Mouse (Mus musculus) lung, adult 2 months (tissue): ENCODE measurements around the gene Cpn1. TPM values are rescaled to one million over a fixed set of nuclear protein-coding genes. Genes with fewer than 3 reads are reported as not detected.

Experiments
- DNase-seq: peaks from one replicate; pipeline ENCODE4 v3.0.0; 2022
- H3K4me1 ChIP-seq: fragments of 200-500 bp; 2 replicates; pipeline ENCODE4 v1.6.1; 2011; ENCODE audit warnings: low read length; ENCODE audit not compliant: control insufficient read depth, insufficient read depth
- H3K4me3 ChIP-seq: fragments of 200-500 bp; replicated peaks from 2 replicates; pipeline ENCODE3; 2011; ENCODE audit warnings: low read depth, mild to moderate bottlenecking, control low read depth, low read length; ENCODE audit errors: extremely low read depth
- CTCF ChIP-seq: fragments of 200-500 bp; IDR thresholded peaks from 2 replicates; pipeline ENCODE4 v1.5.1; 2011; ENCODE audit warnings: mild to moderate bottlenecking, low read length, control low read depth; ENCODE audit not compliant: insufficient read depth
- POLR2A ChIP-seq: fragments of 200-500 bp; IDR thresholded peaks from 2 replicates; pipeline ENCODE4 v1.6.1; 2011; ENCODE audit warnings: low read depth, mild to moderate bottlenecking, control low read depth, low read length, borderline replicate concordance; ENCODE audit errors: extremely low read depth
- WGBS: fragments of 180-500 bp; shearing (Covaris S2); methylation state at CpG from one replicate; pipeline ENCODE4 v1.1.7; 2018; 5-methylcytosine and 5-hydroxymethylcytosine counted together
- polyA plus RNA-seq: library from polyadenylated mRNA; depleted of rRNA; stranded (reverse); fragments of >200 nt; gene quantifications from 2 replicates; pipeline ENCODE4 v1.2.3, GENCODE M21; 2012

The Cpn1 gene
- polyA plus RNA-seq, 1 experiment, result 4.3 TPM

- Histone ChIP-seq H3K4me1 (no peaks in the 10 kb centered on the region), H3K4me3 (no peak overlapping the region)
- TF ChIP-seq CTCF, result no peak
- TF ChIP-seq POLR2A, result no peak
- DNase-seq, result no peak
- WGBS, result 20% methylated on average over 11 of the region's 12 CpGs
Measured at GRCm38 (mm10) chr19:43949111-43949810, 37.1 kb downstream of the Cpn1 start.

DNA sequence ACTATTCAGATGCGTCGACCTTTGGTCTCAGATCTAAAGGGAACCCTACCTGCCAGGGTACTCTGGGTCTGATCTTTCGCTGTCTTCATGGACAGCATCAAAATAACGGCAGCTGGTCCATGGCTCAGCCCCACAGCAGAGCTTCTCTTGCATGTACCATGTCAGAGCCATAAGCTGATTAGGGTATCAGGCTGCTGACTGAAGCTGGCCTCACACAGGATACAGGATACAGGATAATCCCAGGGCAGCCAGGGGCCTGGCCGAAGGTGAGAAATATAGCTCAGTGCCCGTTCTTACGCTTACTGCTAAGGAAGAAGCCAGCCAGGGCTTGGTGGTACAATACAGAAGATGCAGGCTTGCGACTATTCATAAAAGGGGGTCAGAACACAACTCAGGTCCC, 41.8 kb downstream of the Cpn1 start:
- TF ChIP-seq CTCF (no peak), POLR2A (no peak)
- Histone ChIP-seq H3K4me3 (no peak overlapping the region), H3K4me1 (no peaks in the 10 kb centered on the region)
- WGBS, result 85% methylated on average over 8 of the region's 8 CpGs
- no peak for DNase-seq

DNA sequence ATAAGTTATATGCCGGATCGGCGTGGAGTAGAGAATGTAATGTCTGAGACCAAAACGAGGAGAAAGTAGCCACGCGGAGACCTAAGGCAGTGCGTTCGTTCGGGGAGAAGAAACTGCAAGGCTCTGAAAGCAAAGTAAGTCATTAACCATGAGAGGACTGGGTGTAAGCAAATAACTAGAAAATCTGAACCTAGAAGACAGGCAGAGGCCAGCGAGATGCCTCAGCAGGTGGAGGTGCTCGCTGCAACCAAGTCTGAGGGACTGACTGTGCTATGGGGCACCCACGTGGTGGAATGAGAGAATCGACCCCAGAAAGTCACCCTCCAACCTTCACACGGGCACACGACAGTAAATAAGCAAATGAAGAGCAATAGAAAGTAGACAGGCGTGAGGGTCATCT, 43.3 kb downstream of the Cpn1 start:
- no peak for DNase-seq
- 68% methylated on average over 16 of the region's 16 CpGs for WGBS
- H3K4me3 ChIP-seq, result no peak overlapping the region
- no peak for TF ChIP-seq CTCF
- no peak for TF ChIP-seq POLR2A
- peaks cover 11% of the 10 kb centered on the region for H3K4me1 ChIP-seq

DNA sequence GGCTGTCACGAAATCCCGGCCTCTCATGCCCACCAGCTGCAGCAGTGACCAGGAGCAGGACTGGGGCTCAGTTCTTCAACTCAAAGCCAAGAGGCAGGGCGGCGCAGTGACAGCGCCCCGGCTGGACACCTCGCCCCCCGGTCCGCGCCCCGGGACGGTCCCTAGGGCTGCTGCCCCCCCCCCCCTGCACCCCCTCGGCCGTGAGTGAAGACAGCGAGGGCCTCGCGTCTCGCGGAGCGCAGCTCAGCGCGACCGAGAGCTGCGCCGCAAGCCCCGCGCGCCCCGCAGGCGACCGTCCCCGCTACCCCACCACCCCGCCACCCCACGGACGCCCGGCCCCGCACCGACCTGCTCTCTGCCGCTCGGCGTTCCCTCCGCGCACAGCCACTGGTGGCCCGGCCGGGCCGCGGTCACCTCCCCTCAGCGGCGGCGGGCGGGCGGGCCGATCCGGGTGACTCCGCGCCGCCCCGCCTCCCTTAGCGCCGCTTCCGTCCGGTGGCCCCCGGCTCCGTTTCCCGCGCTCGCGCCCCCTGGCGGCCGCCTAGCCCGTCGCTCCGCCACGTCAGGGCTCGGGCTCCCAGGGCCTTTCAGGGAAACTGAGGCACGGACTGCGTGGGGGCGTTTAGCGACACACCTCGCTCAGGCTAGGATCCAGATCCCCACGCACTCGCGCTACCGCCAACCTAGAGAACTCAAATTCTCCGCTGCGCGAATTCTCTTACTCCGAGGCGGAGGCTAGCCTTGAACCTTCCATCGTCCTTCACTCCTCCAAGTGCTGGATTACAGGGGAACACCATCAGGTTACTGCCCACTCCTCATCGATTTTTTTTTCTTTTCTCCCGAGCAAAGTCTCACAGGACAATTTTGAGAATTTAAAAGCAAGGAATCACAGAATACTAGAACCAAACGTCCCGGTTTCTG, 46.3 kb downstream of the Cpn1 start, which contains the start of gene Dnmbp:
Gene Dnmbp (minus strand): TSS at position 423 of the 921 bp plus-strand sequence.
- DNase-seq, result peak; percentile 86
- Histone ChIP-seq H3K4me1 (peaks cover 16% of the 10 kb centered on the region), H3K4me3 (peak within 1 kb of the TSS; percentile 80)
- no peak for TF ChIP-seq POLR2A
- 3% methylated on average over 91 of the region's 94 CpGs for WGBS

- 9% methylated on average over 16 of the region's 16 CpGs for WGBS
- no peak for TF ChIP-seq POLR2A
- TF ChIP-seq CTCF, result no peak
- peak overlapping the region; percentile 80 for H3K4me3 ChIP-seq
- H3K4me1 ChIP-seq, result peaks cover 16% of the 10 kb centered on the region
- DNase-seq, result no peak
Measured at GRCm38 (mm10) chr19:43939171-43939768, 47.1 kb downstream of the Cpn1 start.

GRCm38 (mm10) chr19:43938355-43938754, 48.0 kb downstream of the Cpn1 start:
- 23% methylated on average over 11 of the region's 11 CpGs for WGBS
- H3K4me1 ChIP-seq, result peaks cover 16% of the 10 kb centered on the region
- DNase-seq, result no peak
- no peak overlapping the region for H3K4me3 ChIP-seq
- TF ChIP-seq CTCF, result no peak
- no peak for TF ChIP-seq POLR2A

GRCm38 (mm10) chr19:43930926-43931325, 55.4 kb downstream of the Cpn1 start:
- DNase-seq, result no peak
- WGBS, result 83% methylated on average over 6 of the region's 6 CpGs
- no peak for TF ChIP-seq CTCF
- no peak for TF ChIP-seq POLR2A
- Histone ChIP-seq H3K4me3 (no peak overlapping the region), H3K4me1 (peaks cover 9% of the 10 kb centered on the region)

DNA sequence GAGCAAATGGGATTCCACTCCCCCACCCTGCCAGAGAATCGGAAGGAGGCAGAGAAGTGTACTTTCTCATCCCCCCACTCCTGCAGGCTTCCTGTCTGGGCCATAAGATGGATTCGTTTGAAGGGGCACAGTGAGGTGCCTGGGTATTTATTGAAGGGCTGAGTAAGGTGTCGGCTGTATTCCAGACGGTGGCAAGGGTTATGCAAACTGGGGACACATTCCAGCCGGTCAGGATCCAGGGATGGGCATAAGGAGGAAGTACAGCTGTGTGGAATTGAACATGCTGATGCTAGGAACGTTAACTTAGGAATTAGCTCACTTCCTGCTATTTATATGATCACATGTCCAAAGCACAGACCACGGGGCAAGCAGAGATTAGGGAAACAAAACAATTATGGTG, 56.0 kb downstream of the Cpn1 start:
- no peak for DNase-seq
- WGBS, result 18% methylated on average over 7 of the region's 7 CpGs
- Histone ChIP-seq H3K4me3 (no peak overlapping the region), H3K4me1 (peaks cover 9% of the 10 kb centered on the region)
- TF ChIP-seq POLR2A, result no peak
- no peak for TF ChIP-seq CTCF

DNA sequence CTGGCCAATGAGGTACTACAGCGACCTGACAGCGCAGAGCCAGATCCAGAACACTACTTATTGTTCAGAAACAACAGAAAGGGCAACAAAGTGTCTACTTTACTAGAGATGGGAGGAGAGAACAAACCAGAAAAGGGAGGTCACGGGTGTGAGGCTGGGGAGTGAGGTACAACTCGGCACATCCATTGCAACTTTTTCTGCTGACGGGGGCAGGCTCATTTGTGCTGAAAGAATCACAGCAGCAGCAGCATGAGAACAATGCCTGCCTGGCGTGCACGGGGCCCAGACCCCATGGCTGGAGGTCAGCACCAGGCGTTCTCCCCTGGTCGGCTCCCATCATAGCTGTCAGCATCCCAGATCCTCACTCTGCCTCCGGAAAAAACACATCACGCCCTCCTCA, 56.5 kb downstream of the Cpn1 start:
- 60% methylated on average over 11 of the region's 11 CpGs for WGBS
- TF ChIP-seq POLR2A, result no peak
- no peak for TF ChIP-seq CTCF
- Histone ChIP-seq H3K4me3 (no peak overlapping the region), H3K4me1 (peaks cover 9% of the 10 kb centered on the region)
- no peak for DNase-seq
